Comparison of ENCODE assay signal across 25 mouse cellular contexts in the genomic region with DNA sequence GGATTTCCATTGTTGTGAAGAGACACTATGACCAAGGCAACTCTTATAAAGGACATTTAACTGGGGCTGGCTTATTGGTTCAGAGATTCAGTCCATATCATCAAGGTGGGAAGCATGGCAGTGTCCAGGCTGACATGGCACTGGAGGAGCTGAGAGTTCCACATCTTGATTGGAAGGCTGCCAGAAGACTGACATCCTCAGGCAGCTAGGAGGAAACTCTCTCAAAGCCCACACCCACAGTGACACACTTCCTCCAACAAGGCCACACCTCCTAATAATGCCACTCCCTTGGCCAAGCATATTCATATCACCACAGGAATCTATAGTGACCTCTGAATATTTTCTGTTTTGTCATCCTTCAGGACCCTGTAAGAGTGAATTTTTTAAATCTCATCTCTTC.
DNase-seq lines count a peak whose midpoint lies in the region; ATAC-seq and TF ChIP-seq lines count a peak whose summit lies in the region.
"Had no signal": no experiment of that assay in that cellular context is flagged by ENCODE, and none has a peak within 500 bp of the region (broad histone marks: within the 10 kb centered on the region; RNA-seq: fewer than 3 reads in every experiment).

No protein-coding gene starts in this region.

- TF ChIP-seq EP300 in lung, postnatal 0 days (IDR thresholded peaks at IDR 0.05): no peak

- no peak for ATAC-seq in heart, embryonic 11.5 days (replicated peaks; ENCODE audit: insufficient number of reproducible peaks, low FRiP score, low TSS enrichment)
- no peak for ATAC-seq in lung, postnatal 0 days
- ATAC-seq: activated CD4-positive, CD25-positive, alpha-beta regulatory T cell, adult 4 months; forebrain, embryonic 14.5 days; forebrain, embryonic 16.5 days; Patski had no signal

- no peak for TF ChIP-seq POLR2A in embryonic fibroblast, embryonic 13.5 days (IDR thresholded peaks at IDR 0.05; ENCODE audit: low read depth, low read length)

- H3K36me3 ChIP-seq in heart, embryonic 11.5 days (ENCODE audit: control insufficient read depth, insufficient read depth, low read length): no peaks in the 10 kb centered on the region
- no peaks in the 10 kb centered on the region for H3K36me3 ChIP-seq in lung, postnatal 0 days (ENCODE audit: insufficient read depth, low read length)
- H3K36me3 ChIP-seq: embryonic facial prominence, embryonic 10.5 days; embryonic facial prominence, embryonic 12.5 days; forebrain, embryonic 10.5 days; forebrain, embryonic 12.5 days had no signal

- H3K4me2 ChIP-seq in heart, embryonic 11.5 days: no peak overlapping the region
- H3K4me2 ChIP-seq in lung, postnatal 0 days (replicated peaks; ENCODE audit: low read depth, low read length): no peak overlapping the region
- H3K4me2 ChIP-seq: embryonic facial prominence, embryonic 12.5 days; forebrain, embryonic 12.5 days had no signal

- H3K9ac ChIP-seq in heart, embryonic 11.5 days (ENCODE audit: low read depth, low read length): no peak overlapping the region
- no peak overlapping the region for H3K9ac ChIP-seq in lung, postnatal 0 days (replicated peaks; ENCODE audit: low read depth)
- H3K9ac ChIP-seq: embryonic facial prominence, embryonic 12.5 days; forebrain, embryonic 12.5 days had no signal

- DNase-seq in heart, adult 11 months: peak; percentile 77
- DNase-seq in lung, postnatal 0 days (ENCODE audit: low spot score): peak; percentile 15
- DNase-seq in lung, postnatal 14 days: no peak
- peak; percentile 46 for DNase-seq in 416B (ENCODE audit: low read depth)
- DNase-seq in urinary bladder, postnatal 36 days (ENCODE audit: low spot score in 2 of 2): no peak
- DNase-seq in thymus, postnatal 10 days (ENCODE audit: low spot score in 2 of 2): no peak
- DNase-seq: adrenal gland, adult 8-10 months; adrenal gland, postnatal 14 days; adrenal gland, postnatal 36 days; cerebellum, adult 11-12 months; cerebellum, adult 2 months; cerebellum, adult 9-10 months; cerebellum, postnatal 10 days; cerebellum, postnatal 25 days had no signal

- H3K4me1 ChIP-seq in heart, embryonic 11.5 days (ENCODE audit: control insufficient read depth, insufficient read depth, low read length): no peaks in the 10 kb centered on the region
- no peaks in the 10 kb centered on the region for H3K4me1 ChIP-seq in lung, postnatal 0 days (ENCODE audit: insufficient read depth, low read depth, low read length)
- H3K4me1 ChIP-seq in embryonic fibroblast, embryonic 13.5 days (ENCODE audit: control insufficient read depth, insufficient read depth, low read length): peaks cover 8% of the 10 kb centered on the region
- H3K4me1 ChIP-seq: embryonic facial prominence, embryonic 10.5 days; embryonic facial prominence, embryonic 12.5 days; forebrain, embryonic 10.5 days; forebrain, embryonic 12.5 days had no signal

- no peak overlapping the region for H3K4me3 ChIP-seq in heart, embryonic 11.5 days (ENCODE audit: low read depth, low read length)
- no peak overlapping the region for H3K4me3 ChIP-seq in lung, postnatal 0 days (ENCODE audit: low read depth, low read length)
- H3K4me3 ChIP-seq in embryonic fibroblast, embryonic 13.5 days (ENCODE audit: insufficient read depth, low read length): no peak overlapping the region
- H3K4me3 ChIP-seq: embryonic facial prominence, embryonic 10.5 days; embryonic facial prominence, embryonic 12.5 days; erythroblast, embryonic 14.5 days; forebrain, embryonic 10.5 days; forebrain, embryonic 12.5 days had no signal

- no peak for TF ChIP-seq CTCF in lung, postnatal 0 days (IDR thresholded peaks at IDR 0.05)
- TF ChIP-seq CTCF in embryonic fibroblast, embryonic 13.5 days (IDR thresholded peaks at IDR 0.05; ENCODE audit: borderline replicate concordance, insufficient read depth, low read length): no peak

- no peak overlapping the region for H3K27ac ChIP-seq in heart, embryonic 11.5 days (ENCODE audit: low read depth, low read length)
- H3K27ac ChIP-seq in lung, postnatal 0 days (ENCODE audit: low read length): no peak overlapping the region
- peak overlapping the region; percentile 20; the same call in 1 of the 2 replicates for H3K27ac ChIP-seq in embryonic fibroblast, embryonic 13.5 days (ENCODE audit: insufficient read depth, low read length)
- H3K27ac ChIP-seq: embryonic facial prominence, embryonic 10.5 days; embryonic facial prominence, embryonic 12.5 days; forebrain, embryonic 10.5 days; forebrain, embryonic 12.5 days had no signal

- H3K9me3 ChIP-seq in heart, embryonic 11.5 days (replicated peaks; ENCODE audit: control insufficient read depth, low read length): no peaks in the 10 kb centered on the region
- no peaks in the 10 kb centered on the region for H3K9me3 ChIP-seq in lung, postnatal 0 days (ENCODE audit: low read length)
- H3K9me3 ChIP-seq: embryonic facial prominence, embryonic 10.5 days; embryonic facial prominence, embryonic 12.5 days; forebrain, embryonic 10.5 days; forebrain, embryonic 12.5 days had no signal

- H3K27me3 ChIP-seq in heart, embryonic 11.5 days (ENCODE audit: control insufficient read depth, insufficient read depth, low read length): no peaks in the 10 kb centered on the region
- no peaks in the 10 kb centered on the region for H3K27me3 ChIP-seq in lung, postnatal 0 days (replicated peaks; ENCODE audit: insufficient read depth, low read length)
- H3K27me3 ChIP-seq: embryonic facial prominence, embryonic 12.5 days; forebrain, embryonic 12.5 days; Patski had no signal

Comparison
In these comparisons a context has a peak if more than half of its experiments do, and no peak if none do; other contexts are left out.
1. DNase-seq: peak in heart, adult 11 months (single experiment), lung, postnatal 0 days (single experiment) and 416B (single experiment); none in lung, postnatal 14 days (single experiment), urinary bladder, postnatal 36 days (0 of 2) and thymus, postnatal 10 days (0 of 2).